Mouse (Mus musculus) lung, embryonic 16.5 days (tissue): ENCODE measurements around the gene Gm21860. TPM values are rescaled to one million over a fixed set of nuclear protein-coding genes. Genes with fewer than 3 reads are reported as not detected.
"Not testable (repeated sequence)": the region's sequence is repeated elsewhere in the genome, so short reads cannot be mapped to it uniquely, and the experiment has no call there.

ENCODE experiments used
- ATAC-seq: fragments of 200-750 bp; cut with Nextera tagmentation; 2 replicates; pipeline ENCODE4 v1.8.0; 2017; ENCODE audit warnings: low read depth, mild to moderate bottlenecking, moderate library complexity
- H3K27ac ChIP-seq: fragments of 300-500 bp; sonication (generic); 2 replicates; pipeline ENCODE4 v1.5.1; 2014; ENCODE audit warnings: mild to moderate bottlenecking, control low read depth, low read length
- H3K27me3 ChIP-seq: fragments of 300-500 bp; sonication (generic); 2 replicates; pipeline ENCODE4 v1.6.1; 2014; ENCODE audit warnings: low read depth, low read length, mixed read lengths; ENCODE audit not compliant: control insufficient read depth, insufficient read depth
- H3K36me3 ChIP-seq: fragments of 300-500 bp; sonication (generic); 2 replicates; pipeline ENCODE4 v1.6.1; 2014; ENCODE audit warnings: low read length; ENCODE audit not compliant: control insufficient read depth, insufficient read depth
- H3K4me1 ChIP-seq: fragments of 300-500 bp; sonication (generic); replicated peaks from 2 replicates; pipeline ENCODE4 v1.6.1; 2014; ENCODE audit warnings: low read length, mixed read lengths; ENCODE audit not compliant: control insufficient read depth, insufficient read depth
- H3K4me2 ChIP-seq: fragments of 300-500 bp; sonication (generic); 2 replicates; pipeline ENCODE4 v1.6.1; 2014; ENCODE audit warnings: low read depth, low read length, control low read depth
- H3K4me3 ChIP-seq: fragments of 300-500 bp; sonication (generic); 2 replicates; pipeline ENCODE4 v1.5.1; 2014; ENCODE audit warnings: mild to moderate bottlenecking, low read length, control low read depth
- H3K9ac ChIP-seq: fragments of 300-500 bp; sonication (generic); 2 replicates; pipeline ENCODE4 v1.6.1; 2014; ENCODE audit warnings: low read length, control low read depth
- H3K9me3 ChIP-seq: fragments of 300-500 bp; sonication (generic); 2 replicates; pipeline ENCODE4 v1.6.1; 2016; ENCODE audit warnings: low read length; ENCODE audit not compliant: control insufficient read depth
- WGBS: fragments of 180-500 bp; shearing (Covaris S2); extraction: QIAGEN DNeasy Blood & Tissue Kit; methylation state at CpG from one replicate; pipeline ENCODE4 v1.1.7; 2014; 5-methylcytosine and 5-hydroxymethylcytosine counted together
- polyA plus RNA-seq: library from polyadenylated mRNA; unstranded; fragments of >200 nt; fragmentation: Nextera tagmentation; extraction: Ambion mirVana; gene quantifications from 2 replicates; pipeline ENCODE4 v1.2.1, GENCODE M21; 2015

Gm21860 gene
- polyA plus RNA-seq, 1 experiment from 2014 or later, result not detected

DNA sequence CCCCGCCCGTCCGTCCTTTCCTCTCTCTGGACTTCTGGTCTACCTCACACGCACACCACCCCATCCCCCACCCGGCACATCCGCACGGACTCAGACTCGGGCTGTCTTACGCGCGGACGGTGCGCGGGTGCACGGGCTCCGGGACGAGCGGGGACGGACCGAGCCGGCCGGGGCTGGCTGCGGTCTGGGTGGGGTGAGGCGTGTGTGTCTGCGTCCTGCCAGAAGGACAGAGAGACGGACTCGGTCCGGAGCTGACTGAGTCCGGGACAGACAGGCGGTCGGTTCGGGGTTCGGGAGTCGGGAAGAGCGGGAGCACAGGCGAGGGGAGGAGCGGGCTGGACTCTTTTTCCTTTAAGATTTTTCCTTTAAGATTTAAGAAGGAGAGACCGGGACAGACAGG is 13.6 kb downstream of the Gm21860 start:
- whole genome bisulfite sequencing, result 80% methylated on average over 38 of the region's 38 CpGs
- Histone ChIP-seq H3K9me3 (peaks cover 43% of the 10 kb centered on the region), H3K36me3 (peaks cover 43% of the 10 kb centered on the region)
- peak; percentile 50 for ATAC-seq
- H3K9ac ChIP-seq, H3K27ac ChIP-seq, H3K4me2 ChIP-seq, H3K4me1 ChIP-seq, H3K27me3 ChIP-seq, H3K4me3 ChIP-seq: not testable (repeated sequence)

GRCm38 (mm10) chrY:90740013-90740561 is 14.5 kb downstream of the Gm21860 start:
- WGBS, result 43% methylated on average over 14 of the region's 14 CpGs
- Histone ChIP-seq H3K27me3 (no peaks in the 10 kb centered on the region), H3K36me3 (peaks cover 38% of the 10 kb centered on the region), H3K9me3 (peaks cover 43% of the 10 kb centered on the region), H3K4me3 (no peak overlapping the region), H3K9ac (no peak overlapping the region), H3K4me2 (no peak overlapping the region), H3K4me1 (no peaks in the 10 kb centered on the region), H3K27ac (no peak overlapping the region)
- ATAC-seq, result peak; percentile 6; the same call in 1 of the 2 replicates

GRCm38 (mm10) chrY:90739531-90740012 is 15.0 kb downstream of the Gm21860 start:
- not testable (repeated sequence) for H3K9ac ChIP-seq, H3K27me3 ChIP-seq, H3K4me3 ChIP-seq, H3K4me2 ChIP-seq, H3K4me1 ChIP-seq, H3K27ac ChIP-seq
- Histone ChIP-seq H3K9me3 (peaks cover 41% of the 10 kb centered on the region), H3K36me3 (peaks cover 38% of the 10 kb centered on the region)
- peak; percentile 5; the same call in 1 of the 2 replicates for ATAC-seq
- WGBS, result 49% methylated on average over 11 of the region's 11 CpGs

GRCm38 (mm10) chrY:90738841-90739530 is 15.6 kb downstream of the Gm21860 start:
- H3K4me1 ChIP-seq, H3K27me3 ChIP-seq, H3K4me3 ChIP-seq, H3K4me2 ChIP-seq, H3K27ac ChIP-seq, H3K9ac ChIP-seq: not testable (repeated sequence)
- Histone ChIP-seq H3K36me3 (peaks cover 33% of the 10 kb centered on the region), H3K9me3 (peaks cover 37% of the 10 kb centered on the region)
- peak; percentile 18 for ATAC-seq
- 74% methylated on average over 28 of the region's 28 CpGs for WGBS

DNA sequence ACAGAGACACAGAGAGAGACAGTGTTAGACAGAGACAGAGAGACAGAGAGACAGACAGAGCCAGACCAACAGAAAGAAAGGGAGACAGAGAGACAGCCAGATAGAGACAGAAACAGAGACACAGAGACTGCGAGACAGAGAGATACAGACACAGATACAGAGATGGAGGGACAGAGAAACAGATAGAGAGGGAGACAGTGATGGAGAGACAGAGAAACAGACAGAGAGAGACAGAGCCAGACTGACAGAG is 16.3 kb downstream of the Gm21860 start:
- Histone ChIP-seq H3K9me3 (peaks cover 37% of the 10 kb centered on the region), H3K9ac (no peak overlapping the region), H3K27ac (no peak overlapping the region), H3K4me2 (no peak overlapping the region), H3K27me3 (no peaks in the 10 kb centered on the region), H3K4me3 (no peak overlapping the region), H3K36me3 (peaks cover 33% of the 10 kb centered on the region), H3K4me1 (no peaks in the 10 kb centered on the region)
- no peak for ATAC-seq
- 81% methylated on average over 1 of the region's 1 CpGs for WGBS

- 78% methylated on average over 3 of the region's 7 CpGs for WGBS
- Histone ChIP-seq H3K27ac (no peak overlapping the region), H3K9ac (no peak overlapping the region), H3K4me2 (no peak overlapping the region), H3K9me3 (peaks cover 37% of the 10 kb centered on the region), H3K27me3 (no peaks in the 10 kb centered on the region), H3K4me1 (no peaks in the 10 kb centered on the region), H3K4me3 (no peak overlapping the region), H3K36me3 (peaks cover 33% of the 10 kb centered on the region)
- ATAC-seq, result no peak
These were observed 16.8 kb downstream of the Gm21860 start for GRCm38 (mm10) chrY:90737606-90738430.

DNA sequence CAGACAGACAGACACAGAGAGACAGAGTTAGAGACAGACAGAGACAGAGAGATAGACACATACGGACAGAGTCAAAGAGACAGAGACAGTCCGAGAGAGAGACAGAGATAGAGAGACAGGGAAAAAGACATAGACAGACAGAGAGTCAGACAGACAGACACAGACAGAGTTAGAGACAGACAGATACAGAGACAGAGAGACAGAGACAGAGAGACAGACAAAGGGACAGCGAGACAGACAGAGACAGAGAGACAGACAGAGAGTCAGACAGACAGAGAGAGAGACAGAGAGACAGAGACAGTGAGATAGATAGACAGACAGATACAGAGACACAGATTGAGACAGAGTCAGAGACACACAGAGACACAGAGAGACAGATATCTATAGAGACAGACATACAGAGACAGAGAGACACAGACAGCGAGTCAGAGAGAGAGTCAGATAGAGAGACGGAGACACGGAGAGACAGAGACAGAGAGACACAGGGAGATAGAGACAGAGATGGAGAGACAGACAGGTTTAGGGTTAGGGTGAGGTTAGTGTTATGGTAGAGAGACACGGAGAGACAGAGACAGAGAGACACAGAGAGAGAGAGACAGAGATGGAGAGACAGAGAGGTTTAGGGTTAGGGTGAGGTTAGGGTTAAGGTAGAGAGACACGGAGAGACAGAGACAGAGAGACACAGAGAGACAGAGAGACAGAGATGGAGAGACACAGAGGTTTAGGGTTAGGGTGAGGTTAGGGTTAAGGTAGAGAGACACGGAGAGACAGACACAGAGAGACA is 18.2 kb downstream of the Gm21860 start:
- not testable (repeated sequence) for ATAC-seq, H3K27ac ChIP-seq, H3K9ac ChIP-seq, H3K4me3 ChIP-seq, H3K27me3 ChIP-seq, H3K4me2 ChIP-seq, H3K4me1 ChIP-seq
- 72% methylated on average over 6 of the region's 9 CpGs for WGBS
- Histone ChIP-seq H3K9me3 (peaks cover 22% of the 10 kb centered on the region), H3K36me3 (peaks cover 20% of the 10 kb centered on the region)

GRCm38 (mm10) chrY:90735181-90735895 is 19.3 kb downstream of the Gm21860 start:
- Histone ChIP-seq H3K36me3 (peaks cover 16% of the 10 kb centered on the region), H3K9me3 (peaks cover 16% of the 10 kb centered on the region)
- H3K27me3 ChIP-seq, H3K4me2 ChIP-seq, H3K4me1 ChIP-seq, H3K27ac ChIP-seq, H3K9ac ChIP-seq, ATAC-seq, H3K4me3 ChIP-seq: not testable (repeated sequence)
- 84% methylated on average over 5 of the region's 5 CpGs for WGBS
